Mouse (Mus musculus) CH12.LX (cell line): ENCODE measurements around the gene Snrnp35.

Experiments
- CHD2 ChIP-seq: IDR thresholded peaks from 2 replicates; pipeline ENCODE4 v1.6.1; 2011; ENCODE audit warnings: low read length, improper control_type of control experiment
- CTCF ChIP-seq, 2 experiments: IDR thresholded peaks in 1 of 2; conservative IDR thresholded peaks in 1 of 2; 2 replicates each; pipeline ENCODE4 v1.5.1; 2011 to 2012; ENCODE audit warnings: low read depth in 2 of 2, low read length in 2 of 2, improper control_type of control experiment in 1 of 2, inconsistent platforms in 1 of 2, mild to moderate bottlenecking in 1 of 2, moderate library complexity in 1 of 2
- E2F4 ChIP-seq: IDR thresholded peaks from 2 replicates; pipeline ENCODE4 v1.6.1; 2011; ENCODE audit warnings: low read depth, low read length, improper control_type of control experiment; ENCODE audit not compliant: insufficient replicate concordance
- EP300 ChIP-seq: IDR thresholded peaks from 2 replicates; pipeline ENCODE4 v1.6.1; 2011; ENCODE audit warnings: low read length, improper control_type of control experiment
- GABPA ChIP-seq: IDR thresholded peaks from 2 replicates; pipeline ENCODE4 v1.6.1; 2012; ENCODE audit warnings: low read depth, low read length, improper control_type of control experiment, inconsistent platforms; ENCODE audit not compliant: insufficient replicate concordance
- MAFK ChIP-seq: IDR thresholded peaks from 2 replicates; pipeline ENCODE4 v1.6.1; 2011; ENCODE audit warnings: low read length, improper control_type of control experiment; ENCODE audit not compliant: insufficient replicate concordance
- MEF2A ChIP-seq: IDR thresholded peaks from 2 replicates; pipeline ENCODE4 v1.6.1; 2014; ENCODE audit warnings: low read depth, mild to moderate bottlenecking, inconsistent platforms, low read length, improper control_type of control experiment, borderline replicate concordance
- MYC ChIP-seq: IDR thresholded peaks from 2 replicates; pipeline ENCODE4 v1.6.1; 2011; ENCODE audit warnings: low read depth, mild to moderate bottlenecking, improper control_type of control experiment, low read length
- PAX5 ChIP-seq: IDR thresholded peaks from 2 replicates; pipeline ENCODE4 v1.6.1; 2012; ENCODE audit warnings: low read length, inconsistent platforms, mixed read lengths
- POLR2A ChIP-seq: IDR thresholded peaks from 2 replicates; pipeline ENCODE4 v1.6.1; 2011; ENCODE audit warnings: low read depth, mild to moderate bottlenecking, improper control_type of control experiment, low read length
- SMC3 ChIP-seq: IDR thresholded peaks from 2 replicates; pipeline ENCODE4 v1.6.1; 2011; ENCODE audit warnings: low read depth, low read length, improper control_type of control experiment
- USF1 ChIP-seq: IDR thresholded peaks from 2 replicates; pipeline ENCODE4 v1.6.1; 2014; ENCODE audit warnings: low read depth, mild to moderate bottlenecking, inconsistent platforms, low read length, improper control_type of control experiment
- ZC3H11A ChIP-seq: IDR thresholded peaks from 2 replicates; pipeline ENCODE4 v1.6.1; 2012; ENCODE audit warnings: low read depth, mild to moderate bottlenecking, inconsistent platforms, low read length, improper control_type of control experiment

- no peak for TF ChIP-seq USF1
- no peak for TF ChIP-seq POLR2A
- TF ChIP-seq E2F4 = no peak
- no peak for TF ChIP-seq CTCF (conservative IDR thresholded peaks at IDR 0.05 in 1 of 2, IDR thresholded peaks at IDR 0.05 in 1 of 2; ENCODE audit: low read depth in 2 of 2, low read length in 2 of 2)
- TF ChIP-seq EP300 = no peak
- no peak for TF ChIP-seq ZC3H11A
- TF ChIP-seq SMC3 = no peak
- no peak for TF ChIP-seq MEF2A
- no peak for TF ChIP-seq CHD2
- no peak for TF ChIP-seq MAFK
- TF ChIP-seq GABPA = no peak
- TF ChIP-seq MYC = no peak
- no peak for TF ChIP-seq PAX5
Measured at GRCm38 (mm10) chr5:124452494-124453228, 30.3 kb upstream of the Snrnp35 start.
